Mouse (Mus musculus) lung, postnatal 0 days (tissue): Measurements from ENCODE around the gene Ndufb4. TPM values are rescaled to one million over a fixed set of nuclear protein-coding genes. Genes with fewer than 3 reads are reported as not detected.

ENCODE experiments used
- ATAC-seq: fragments of 200-750 bp; cut with Nextera tagmentation; 2 replicates; pipeline ENCODE4 v1.8.0; 2017; ENCODE audit warnings: moderate library complexity
- DNase-seq: peaks from one replicate; pipeline ENCODE4 v3.0.0-alpha.2; 2016; ENCODE audit warnings: low spot score
- H3K27ac ChIP-seq: fragments of 300-500 bp; sonication (generic); 2 replicates; pipeline ENCODE4 v1.5.1; 2014; ENCODE audit warnings: antibody characterized with exemption, mild to moderate bottlenecking, low read length, mixed read lengths
- H3K27me3 ChIP-seq: fragments of 300-500 bp; sonication (generic); replicated peaks from 2 replicates; pipeline ENCODE4 v1.6.1; 2014; ENCODE audit warnings: low read length, mixed read lengths; ENCODE audit not compliant: insufficient read depth
- H3K36me3 ChIP-seq: fragments of 300-500 bp; sonication (generic); 2 replicates; pipeline ENCODE4 v1.6.1; 2014; ENCODE audit warnings: low read length, mixed read lengths; ENCODE audit not compliant: insufficient read depth
- H3K4me1 ChIP-seq: fragments of 300-500 bp; sonication (generic); 2 replicates; pipeline ENCODE4 v1.6.1; 2014; ENCODE audit warnings: antibody characterized with exemption, low read depth, low read length, mixed read lengths; ENCODE audit not compliant: insufficient read depth
- H3K4me2 ChIP-seq: fragments of 300-500 bp; sonication (generic); replicated peaks from 2 replicates; pipeline ENCODE4 v1.6.1; 2014; ENCODE audit warnings: low read depth, mild to moderate bottlenecking, low read length, moderate library complexity, mixed read lengths
- H3K4me3 ChIP-seq: fragments of 300-500 bp; sonication (generic); 2 replicates; pipeline ENCODE4 v1.5.1; 2014; ENCODE audit warnings: low read depth, low read length
- H3K9ac ChIP-seq: fragments of 300-500 bp; sonication (generic); replicated peaks from 2 replicates; pipeline ENCODE4 v1.6.1; 2014; ENCODE audit warnings: low read depth, mild to moderate bottlenecking
- H3K9me3 ChIP-seq: fragments of 300-500 bp; sonication (generic); 2 replicates; pipeline ENCODE4 v1.6.1; 2016; ENCODE audit warnings: low read length, mixed read lengths
- CTCF ChIP-seq: IDR thresholded peaks from 2 replicates; pipeline ENCODE4 v1.5.1; 2016; ENCODE audit warnings: antibody characterized with exemption, mild to moderate bottlenecking
- EP300 ChIP-seq: IDR thresholded peaks from 2 replicates; pipeline ENCODE4 v1.6.1; 2016; ENCODE audit warnings: antibody characterized with exemption, mild to moderate bottlenecking, control low read depth
- WGBS: fragments of 180-500 bp; shearing (Covaris S2); extraction: QIAGEN DNeasy Blood & Tissue Kit; methylation state at CpG from one replicate; pipeline ENCODE4 v1.1.7; 2014; 5-methylcytosine and 5-hydroxymethylcytosine counted together
- polyA plus RNA-seq: library from polyadenylated mRNA; unstranded; fragments of >200 nt; fragmentation: Nextera tagmentation; extraction: Ambion mirVana; gene quantifications from 2 replicates; pipeline ENCODE4 v1.2.1, GENCODE M21; 2015

Gene Ndufb4
- polyA plus RNA-seq, 1 experiment from 2014 or later = 70.3 TPM

GRCm38 (mm10) chr16:37617695-37618094 lies 36.6 kb downstream of the Ndufb4 start:
- no peak for TF ChIP-seq CTCF
- no peak for TF ChIP-seq EP300
- no peak overlapping the region for H3K9ac ChIP-seq
- no peaks in the 10 kb centered on the region for H3K27me3 ChIP-seq
- H3K4me2 ChIP-seq = no peak overlapping the region
- H3K27ac ChIP-seq = no peak overlapping the region
- ATAC-seq (no peak), DNase-seq (no peak)
- WGBS = 27% methylated on average over 3 of the region's 3 CpGs
- H3K4me1 ChIP-seq = no peaks in the 10 kb centered on the region
- no peaks in the 10 kb centered on the region for H3K9me3 ChIP-seq
- no peaks in the 10 kb centered on the region for H3K36me3 ChIP-seq
- no peak overlapping the region for H3K4me3 ChIP-seq

GRCm38 (mm10) chr16:37616104-37616503 lies 38.1 kb downstream of the Ndufb4 start:
- Histone ChIP-seq H3K36me3 (no peaks in the 10 kb centered on the region), H3K27me3 (no peaks in the 10 kb centered on the region), H3K27ac (no peak overlapping the region), H3K4me2 (no peak overlapping the region), H3K9me3 (no peaks in the 10 kb centered on the region), H3K4me1 (no peaks in the 10 kb centered on the region), H3K9ac (no peak overlapping the region), H3K4me3 (no peak overlapping the region)
- TF ChIP-seq EP300 = no peak
- no peak for TF ChIP-seq CTCF
- DNase-seq (no peak), ATAC-seq (no peak)
- 65% methylated on average over 8 of the region's 8 CpGs for WGBS

- 52% methylated on average over 8 of the region's 8 CpGs for WGBS
- Histone ChIP-seq H3K27me3 (no peaks in the 10 kb centered on the region), H3K9me3 (no peaks in the 10 kb centered on the region), H3K4me3 (no peak overlapping the region), H3K36me3 (no peaks in the 10 kb centered on the region), H3K4me1 (no peaks in the 10 kb centered on the region), H3K9ac (no peak overlapping the region), H3K27ac (no peak overlapping the region), H3K4me2 (no peak overlapping the region)
- DNase-seq = no peak
- no peak for ATAC-seq
- TF ChIP-seq CTCF = no peak
- no peak for TF ChIP-seq EP300
Measured at GRCm38 (mm10) chr16:37615429-37615828, 38.8 kb downstream of the Ndufb4 start.

- 87% methylated on average over 9 of the region's 9 CpGs for WGBS
- H3K4me2 ChIP-seq = no peak overlapping the region
- no peak for TF ChIP-seq CTCF
- no peak for TF ChIP-seq EP300
- DNase-seq (no peak), ATAC-seq (no peak)
- H3K27ac ChIP-seq = no peak overlapping the region
- no peaks in the 10 kb centered on the region for H3K36me3 ChIP-seq
- H3K27me3 ChIP-seq = no peaks in the 10 kb centered on the region
- H3K4me1 ChIP-seq = no peaks in the 10 kb centered on the region
- H3K9ac ChIP-seq = no peak overlapping the region
- no peak overlapping the region for H3K4me3 ChIP-seq
- H3K9me3 ChIP-seq = no peaks in the 10 kb centered on the region
Measured at GRCm38 (mm10) chr16:37614540-37614939, 39.7 kb downstream of the Ndufb4 start.

GRCm38 (mm10) chr16:37612013-37612412 lies 42.2 kb downstream of the Ndufb4 start:
- no peak for DNase-seq
- H3K9ac ChIP-seq = no peak overlapping the region
- ATAC-seq = no peak
- no peak overlapping the region for H3K4me2 ChIP-seq
- H3K36me3 ChIP-seq = no peaks in the 10 kb centered on the region
- no peaks in the 10 kb centered on the region for H3K4me1 ChIP-seq
- TF ChIP-seq CTCF (no peak), EP300 (no peak)
- no peak overlapping the region for H3K4me3 ChIP-seq
- no peak overlapping the region for H3K27ac ChIP-seq
- no peaks in the 10 kb centered on the region for H3K27me3 ChIP-seq
- no peaks in the 10 kb centered on the region for H3K9me3 ChIP-seq
- 85% methylated on average over 5 of the region's 5 CpGs for WGBS

GRCm38 (mm10) chr16:37611072-37611471 lies 43.2 kb downstream of the Ndufb4 start:
- H3K36me3 ChIP-seq = no peaks in the 10 kb centered on the region
- no peaks in the 10 kb centered on the region for H3K27me3 ChIP-seq
- no peaks in the 10 kb centered on the region for H3K9me3 ChIP-seq
- no peaks in the 10 kb centered on the region for H3K4me1 ChIP-seq
- H3K4me2 ChIP-seq = no peak overlapping the region
- no peak overlapping the region for H3K4me3 ChIP-seq
- H3K9ac ChIP-seq = no peak overlapping the region
- 50% methylated on average over 7 of the region's 7 CpGs for WGBS
- no peak overlapping the region for H3K27ac ChIP-seq
- ATAC-seq (no peak), DNase-seq (no peak)
- TF ChIP-seq EP300 = no peak
- TF ChIP-seq CTCF = no peak

GRCm38 (mm10) chr16:37610333-37610732 lies 43.9 kb downstream of the Ndufb4 start:
- Histone ChIP-seq H3K4me1 (no peaks in the 10 kb centered on the region), H3K4me2 (no peak overlapping the region), H3K9ac (no peak overlapping the region), H3K4me3 (no peak overlapping the region), H3K27ac (no peak overlapping the region), H3K27me3 (no peaks in the 10 kb centered on the region), H3K9me3 (no peaks in the 10 kb centered on the region), H3K36me3 (no peaks in the 10 kb centered on the region)
- ATAC-seq (no peak), DNase-seq (no peak)
- TF ChIP-seq EP300 = no peak
- no peak for TF ChIP-seq CTCF
- 85% methylated on average over 8 of the region's 8 CpGs for WGBS
